Mouse (Mus musculus) midbrain, embryonic 10.5 days (tissue): ENCODE data around the gene Cd244a. TPM values are rescaled to one million over a fixed set of nuclear protein-coding genes. Genes with fewer than 3 reads are reported as not detected.
A peak's percentile ranks its signal among the peaks of the same experiment; 100 is the strongest.

Source experiments
- DNase-seq: peaks from one replicate; pipeline ENCODE4 v3.0.0-alpha.2; 2017; ENCODE audit warnings: low spot score
- H3K27ac ChIP-seq: fragments of 300-500 bp; sonication (generic); replicated peaks from 2 replicates; pipeline ENCODE4 v1.5.1; 2016; ENCODE audit warnings: mild to moderate bottlenecking
- H3K27me3 ChIP-seq: fragments of 300-500 bp; sonication (generic); 2 replicates; pipeline ENCODE4 v1.6.1; 2016; ENCODE audit warnings: low read depth, mild to moderate bottlenecking; ENCODE audit not compliant: poor library complexity, severe bottlenecking
- H3K36me3 ChIP-seq: fragments of 300-500 bp; sonication (generic); 2 replicates; pipeline ENCODE4 v1.6.1; 2016; ENCODE audit warnings: mild to moderate bottlenecking, moderate library complexity
- H3K4me1 ChIP-seq: fragments of 300-500 bp; sonication (generic); 2 replicates; pipeline ENCODE4 v1.6.1; 2016
- H3K4me3 ChIP-seq: fragments of 300-500 bp; sonication (generic); 2 replicates; pipeline ENCODE4 v1.5.1; 2016; ENCODE audit warnings: mild to moderate bottlenecking, moderate library complexity
- H3K9me3 ChIP-seq: fragments of 300-500 bp; sonication (generic); replicated peaks from 2 replicates; pipeline ENCODE4 v1.6.1; 2016; ENCODE audit warnings: mild to moderate bottlenecking
- WGBS: fragments of 180-500 bp; shearing (Covaris S2); methylation state at CpG from one replicate; pipeline ENCODE4 v1.1.7; 2016; 5-methylcytosine and 5-hydroxymethylcytosine counted together
- polyA plus RNA-seq: library from polyadenylated mRNA; unstranded; fragments of >200 nt; fragmentation: Nextera tagmentation; extraction: Ambion mirVana; gene quantifications from 2 replicates; pipeline ENCODE4 v1.2.1, GENCODE M21; 2016

The Cd244a gene
- polyA plus RNA-seq, 1 experiment from 2014 or later: not detected

DNA sequence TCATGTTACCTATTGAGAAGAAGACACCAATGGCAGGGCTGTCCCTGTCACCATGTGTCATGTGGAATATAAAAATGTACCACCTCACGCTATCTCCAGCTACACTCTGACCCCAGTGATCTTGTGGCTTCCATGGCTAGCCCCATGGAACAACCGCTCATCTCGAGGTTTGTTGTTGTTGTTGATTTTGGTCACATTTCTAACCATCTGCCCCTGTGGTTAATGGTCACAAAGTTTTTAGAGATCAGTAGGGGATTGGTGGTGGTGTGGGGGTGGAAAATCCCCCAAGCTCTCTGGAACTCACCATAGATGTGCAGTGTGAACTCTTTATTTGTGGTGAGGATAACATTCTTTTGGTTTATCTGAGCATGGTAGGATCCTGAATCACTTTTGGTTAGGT is 45.7 kb downstream of the Cd244a start:
- H3K27ac ChIP-seq: no peak overlapping the region
- no peaks in the 10 kb centered on the region for H3K4me1 ChIP-seq
- H3K27me3 ChIP-seq: no peaks in the 10 kb centered on the region
- no peak overlapping the region for H3K4me3 ChIP-seq
- DNase-seq: no peak
- H3K9me3 ChIP-seq: no peaks in the 10 kb centered on the region
- H3K36me3 ChIP-seq: no peaks in the 10 kb centered on the region
- 87% methylated on average over 3 of the region's 3 CpGs for WGBS

DNA sequence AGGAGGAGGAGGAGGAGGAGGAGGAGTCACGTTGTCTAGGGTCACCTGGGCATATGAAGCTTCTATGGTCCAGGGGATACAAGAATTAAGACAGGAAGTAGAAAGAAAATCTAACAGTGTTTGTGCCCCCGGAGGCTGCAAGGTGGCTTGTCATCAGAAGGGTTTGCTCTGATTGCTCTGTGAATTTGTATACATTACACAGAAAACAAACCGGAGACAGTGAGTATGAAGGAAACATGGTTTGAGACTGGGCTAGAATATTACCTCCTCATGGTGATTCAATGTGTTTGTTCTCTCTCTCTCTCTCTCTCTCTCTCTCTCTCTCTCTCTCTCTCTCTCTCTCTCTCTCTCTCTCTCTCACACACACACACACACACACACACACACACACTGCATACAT is 47.7 kb downstream of the Cd244a start:
- Histone ChIP-seq H3K9me3 (no peaks in the 10 kb centered on the region), H3K36me3 (no peaks in the 10 kb centered on the region), H3K4me1 (no peaks in the 10 kb centered on the region), H3K4me3 (no peak overlapping the region), H3K27ac (no peak overlapping the region), H3K27me3 (no peaks in the 10 kb centered on the region)
- WGBS: 80% methylated on average over 3 of the region's 3 CpGs
- no peak for DNase-seq

DNA sequence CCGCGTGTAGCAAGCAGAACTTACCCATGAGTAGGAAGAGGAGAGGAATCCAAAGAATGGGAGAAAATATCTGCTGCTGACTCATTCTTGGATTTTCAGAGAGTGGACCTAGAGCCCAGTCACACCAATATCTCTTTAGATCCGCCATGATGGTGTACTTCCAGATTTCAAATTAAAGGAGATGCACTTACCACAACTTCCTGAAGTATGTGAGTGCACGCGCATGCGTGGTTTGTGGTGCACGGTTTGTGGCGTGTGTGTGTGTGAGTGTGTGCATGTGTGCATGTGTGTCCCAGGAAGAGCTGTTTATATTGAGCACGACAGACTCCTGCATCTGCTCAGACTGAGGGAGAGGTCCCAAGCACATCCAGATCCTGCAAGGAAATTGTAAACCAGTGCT is 48.2 kb downstream of the Cd244a start, which contains the start of gene Ly9:
Ly9 (minus strand) TSS at position 235 of the 400 bp plus-strand sequence.
- H3K27ac ChIP-seq: no peak within 1 kb of the TSS
- WGBS: 82% methylated on average over 9 of the region's 9 CpGs
- no peaks in the 10 kb centered on the region for H3K4me1 ChIP-seq
- H3K27me3 ChIP-seq: no peaks in the 10 kb centered on the region
- no peaks in the 10 kb centered on the region for H3K36me3 ChIP-seq
- DNase-seq: no peak
- H3K4me3 ChIP-seq: no peak within 1 kb of the TSS
- no peaks in the 10 kb centered on the region for H3K9me3 ChIP-seq

DNA sequence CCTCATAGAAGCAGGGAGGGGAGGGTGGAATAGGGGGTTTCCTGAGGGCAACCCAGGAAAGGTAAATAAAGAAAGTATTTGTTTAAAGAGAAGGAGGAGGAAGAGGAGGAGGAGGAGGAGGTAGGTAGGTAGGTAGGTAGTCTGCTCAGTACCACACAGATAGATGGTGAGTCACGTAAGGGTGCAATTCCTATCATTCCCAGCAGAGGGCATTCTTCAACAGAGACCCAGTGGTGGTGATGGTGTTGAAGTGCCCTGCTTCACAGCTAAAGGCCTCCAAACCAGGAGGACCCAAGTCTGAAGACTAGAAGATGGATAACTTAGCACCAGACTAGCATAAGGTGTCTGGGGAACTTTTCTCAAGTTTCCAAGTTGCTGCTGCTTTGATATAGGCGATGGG is 51.0 kb downstream of the Cd244a start:
- no peaks in the 10 kb centered on the region for H3K36me3 ChIP-seq
- no peaks in the 10 kb centered on the region for H3K9me3 ChIP-seq
- no peaks in the 10 kb centered on the region for H3K4me1 ChIP-seq
- 89% methylated on average over 2 of the region's 2 CpGs for WGBS
- H3K27ac ChIP-seq: no peak overlapping the region
- DNase-seq: no peak
- H3K27me3 ChIP-seq: no peaks in the 10 kb centered on the region
- H3K4me3 ChIP-seq: no peak overlapping the region

DNA sequence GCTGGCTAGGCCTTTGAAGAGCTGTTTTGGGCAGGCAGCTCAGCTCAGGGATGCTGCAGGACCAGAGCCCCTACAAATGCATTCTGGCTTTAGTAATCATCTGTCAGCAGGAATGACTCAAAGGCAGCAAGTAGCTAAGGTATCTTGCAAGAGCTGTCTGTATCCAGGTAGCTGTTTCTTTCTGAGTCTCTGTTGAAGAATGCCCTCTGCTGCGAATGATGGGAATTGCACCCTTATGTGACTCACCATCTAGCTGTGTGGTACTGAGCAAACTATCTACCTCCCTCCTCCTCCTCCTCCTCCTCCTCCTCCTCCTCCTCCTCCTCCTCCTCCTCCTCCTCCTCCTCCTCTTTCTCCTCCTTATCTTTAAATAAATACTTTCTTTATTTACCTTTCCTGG is 51.8 kb downstream of the Cd244a start:
- Histone ChIP-seq H3K4me1 (no peaks in the 10 kb centered on the region), H3K4me3 (no peak overlapping the region), H3K36me3 (no peaks in the 10 kb centered on the region), H3K9me3 (no peaks in the 10 kb centered on the region), H3K27me3 (no peaks in the 10 kb centered on the region), H3K27ac (no peak overlapping the region)
- DNase-seq: peak; percentile 20
- 29% methylated on average over 1 of the region's 1 CpGs for WGBS

DNA sequence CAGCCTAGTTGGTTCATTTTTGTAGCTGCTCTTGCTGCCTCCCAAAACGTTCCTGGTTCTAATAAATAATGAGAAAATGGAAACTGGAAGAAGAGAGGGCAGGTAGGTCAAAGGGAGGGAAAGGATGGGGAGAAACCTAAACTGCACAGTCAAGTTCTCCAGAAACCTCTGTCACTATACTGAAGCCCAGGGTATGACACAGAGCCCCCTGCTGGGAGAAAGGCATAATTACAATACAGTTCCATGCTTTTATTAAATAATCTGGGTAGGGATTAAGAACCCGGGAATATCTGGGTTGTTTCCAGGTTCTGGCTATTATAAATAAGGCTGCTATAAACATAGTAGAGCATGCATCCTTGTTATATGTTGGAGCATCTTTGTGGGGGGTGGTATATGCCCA is 55.0 kb downstream of the Cd244a start:
- Histone ChIP-seq H3K4me1 (no peaks in the 10 kb centered on the region), H3K4me3 (no peak overlapping the region), H3K27me3 (no peaks in the 10 kb centered on the region), H3K9me3 (no peaks in the 10 kb centered on the region), H3K27ac (no peak overlapping the region), H3K36me3 (no peaks in the 10 kb centered on the region)
- DNase-seq: no peak
- 58% methylated on average over 2 of the region's 2 CpGs for WGBS

DNA sequence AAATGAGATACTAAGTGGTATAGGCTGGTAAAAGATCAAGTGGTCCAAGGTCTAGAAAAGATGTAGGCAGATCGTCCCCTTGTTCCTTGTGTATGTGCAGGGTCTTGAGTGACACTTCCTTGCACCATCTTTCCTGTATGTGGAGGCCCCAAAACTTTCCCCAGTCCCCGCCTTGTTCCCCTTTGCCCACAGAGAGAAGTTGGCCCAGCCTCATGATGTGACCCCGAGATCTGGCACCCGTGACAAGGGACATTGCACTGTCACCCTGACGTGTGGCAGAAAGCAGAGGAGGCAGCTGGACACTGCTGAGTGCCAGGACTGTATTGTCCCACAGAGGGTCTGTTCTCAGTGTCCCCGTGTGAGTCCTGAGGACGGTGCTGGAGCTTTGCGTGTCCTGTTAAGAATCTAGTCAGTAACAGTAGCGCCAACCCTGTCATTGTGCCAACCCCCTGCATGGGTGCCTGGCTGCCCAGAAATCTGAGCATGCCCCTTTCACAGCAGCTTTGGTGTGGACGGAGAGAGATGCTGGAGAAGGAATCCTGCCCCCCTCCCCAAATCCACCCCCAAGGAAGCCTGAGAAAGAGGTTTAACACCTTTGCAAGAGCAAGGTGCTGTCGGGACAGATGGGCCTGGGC is 58.0 kb downstream of the Cd244a start:
- DNase-seq: no peak
- Histone ChIP-seq H3K4me1 (no peaks in the 10 kb centered on the region), H3K36me3 (no peaks in the 10 kb centered on the region), H3K27me3 (no peaks in the 10 kb centered on the region), H3K9me3 (no peaks in the 10 kb centered on the region), H3K4me3 (no peak overlapping the region), H3K27ac (no peak overlapping the region)
- WGBS: 87% methylated on average over 11 of the region's 11 CpGs

DNA sequence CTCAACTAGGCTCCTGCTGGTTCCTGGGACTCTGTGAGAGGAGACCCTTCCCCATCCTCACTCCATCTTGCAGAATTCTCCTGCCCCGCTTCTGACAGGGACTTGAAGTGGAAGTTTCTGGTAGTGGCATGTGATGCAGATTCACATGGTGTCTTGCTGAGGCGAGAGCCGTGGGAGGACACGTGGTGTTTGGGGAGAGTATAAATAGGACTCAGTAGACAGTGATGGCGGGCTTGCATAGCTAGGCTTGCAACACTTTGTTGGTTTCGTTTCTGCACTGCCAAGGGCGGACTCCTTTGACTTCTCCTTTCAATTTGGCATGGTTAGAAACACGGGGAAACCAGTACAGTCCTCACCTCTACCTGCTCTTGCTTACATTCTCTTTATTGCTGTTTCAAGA is 60.0 kb downstream of the Cd244a start:
- H3K27me3 ChIP-seq: no peaks in the 10 kb centered on the region
- H3K4me3 ChIP-seq: no peak overlapping the region
- no peaks in the 10 kb centered on the region for H3K9me3 ChIP-seq
- no peaks in the 10 kb centered on the region for H3K36me3 ChIP-seq
- DNase-seq: no peak
- 85% methylated on average over 8 of the region's 8 CpGs for WGBS
- H3K27ac ChIP-seq: no peak overlapping the region
- no peaks in the 10 kb centered on the region for H3K4me1 ChIP-seq

DNA sequence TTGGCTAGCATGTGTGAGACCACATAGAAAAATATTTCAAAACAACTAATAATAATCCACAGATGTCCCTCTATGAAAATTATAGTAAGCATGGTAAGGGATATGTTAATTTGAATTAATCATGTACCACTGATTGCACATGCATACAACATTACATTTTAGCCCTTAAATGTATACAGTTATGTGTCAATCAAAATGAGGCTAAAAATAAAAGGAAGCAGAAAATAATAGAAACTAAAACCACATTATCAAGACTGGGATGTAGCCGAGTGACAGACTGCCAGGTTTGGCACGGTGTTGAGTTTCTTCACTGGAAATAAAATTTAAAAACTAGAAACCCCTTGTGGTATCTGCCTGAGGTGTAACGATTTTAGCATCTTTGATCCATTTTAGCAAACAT is 60.7 kb downstream of the Cd244a start:
- Histone ChIP-seq H3K27me3 (no peaks in the 10 kb centered on the region), H3K27ac (no peak overlapping the region), H3K4me1 (no peaks in the 10 kb centered on the region), H3K9me3 (no peaks in the 10 kb centered on the region), H3K36me3 (no peaks in the 10 kb centered on the region), H3K4me3 (no peak overlapping the region)
- 92% methylated on average over 3 of the region's 3 CpGs for WGBS
- no peak for DNase-seq

DNA sequence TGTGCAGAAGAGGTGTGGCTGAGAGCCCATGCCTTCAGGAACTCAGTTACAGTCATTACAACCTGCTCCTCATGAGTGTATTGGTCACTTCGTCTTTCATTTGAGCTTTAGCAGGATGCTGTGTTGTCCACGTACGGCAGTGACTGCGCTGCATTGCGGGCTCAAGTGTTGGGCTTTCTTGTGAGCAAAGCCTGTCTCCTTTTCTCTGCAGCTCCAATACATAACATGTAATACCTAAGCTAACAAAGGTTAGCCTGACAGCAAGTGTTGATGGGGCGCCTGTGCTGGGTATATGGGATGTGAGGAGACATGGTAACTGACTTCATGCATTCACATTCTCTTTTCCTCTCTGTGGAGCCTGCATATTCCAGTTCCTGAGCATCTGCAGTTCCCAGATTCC is 61.1 kb downstream of the Cd244a start:
- no peak for DNase-seq
- H3K36me3 ChIP-seq: no peaks in the 10 kb centered on the region
- H3K27me3 ChIP-seq: no peaks in the 10 kb centered on the region
- no peaks in the 10 kb centered on the region for H3K9me3 ChIP-seq
- no peaks in the 10 kb centered on the region for H3K4me1 ChIP-seq
- H3K4me3 ChIP-seq: no peak overlapping the region
- WGBS: 91% methylated on average over 6 of the region's 6 CpGs
- H3K27ac ChIP-seq: no peak overlapping the region

DNA sequence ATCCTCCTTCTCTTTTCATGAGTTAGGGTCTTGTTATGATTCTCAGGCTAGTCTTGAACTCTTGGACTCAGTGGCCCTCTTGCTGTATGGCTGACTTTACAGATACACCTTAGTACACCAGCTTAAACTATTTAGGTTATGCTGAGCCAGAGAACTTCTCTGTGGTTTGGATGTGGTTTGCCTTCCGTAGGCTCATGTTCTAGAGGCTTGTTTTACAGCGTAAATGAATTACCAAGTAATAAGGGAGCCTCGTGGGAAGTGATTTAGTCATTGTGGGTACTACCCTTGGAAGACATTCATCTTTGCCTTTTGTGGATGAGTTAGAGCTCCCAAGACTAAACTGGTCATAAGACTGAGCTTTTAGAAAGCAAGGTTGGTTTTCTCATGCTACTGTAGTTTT is 68.8 kb downstream of the Cd244a start:
- WGBS: 87% methylated on average over 3 of the region's 3 CpGs
- no peaks in the 10 kb centered on the region for H3K9me3 ChIP-seq
- H3K27ac ChIP-seq: no peak overlapping the region

DNA sequence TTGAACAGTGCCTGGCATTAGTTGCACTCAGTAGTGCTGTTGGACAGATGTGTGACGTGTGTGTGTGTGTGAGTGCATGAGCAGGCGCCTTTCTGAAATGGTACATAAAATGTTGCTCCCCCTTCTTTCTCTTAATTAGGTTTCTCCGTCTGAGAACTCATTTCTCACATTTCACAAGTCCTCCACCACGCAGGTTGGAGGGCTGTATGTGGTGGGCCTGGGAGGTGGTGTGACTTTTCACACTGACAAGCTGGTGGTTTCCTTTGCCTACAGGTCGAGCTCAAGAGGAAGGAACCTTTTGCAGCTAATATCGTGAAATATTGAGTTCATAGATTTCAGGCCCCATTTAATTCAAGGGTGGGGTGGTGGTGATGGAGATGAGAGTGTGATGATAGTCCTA is 70.2 kb downstream of the Cd244a start:
- H3K9me3 ChIP-seq: no peaks in the 10 kb centered on the region
- no peak for DNase-seq
- H3K27me3 ChIP-seq: no peaks in the 10 kb centered on the region
- no peak overlapping the region for H3K4me3 ChIP-seq
- H3K27ac ChIP-seq: no peak overlapping the region
- no peaks in the 10 kb centered on the region for H3K36me3 ChIP-seq
- no peaks in the 10 kb centered on the region for H3K4me1 ChIP-seq
- WGBS: 82% methylated on average over 6 of the region's 6 CpGs

More for the DNA sequence above, 68.8 kb downstream of the Cd244a start:
- no peaks in the 10 kb centered on the region for H3K4me1 ChIP-seq
- H3K27me3 ChIP-seq: no peaks in the 10 kb centered on the region
- no peak overlapping the region for H3K4me3 ChIP-seq
- DNase-seq: no peak
- no peaks in the 10 kb centered on the region for H3K36me3 ChIP-seq

DNA sequence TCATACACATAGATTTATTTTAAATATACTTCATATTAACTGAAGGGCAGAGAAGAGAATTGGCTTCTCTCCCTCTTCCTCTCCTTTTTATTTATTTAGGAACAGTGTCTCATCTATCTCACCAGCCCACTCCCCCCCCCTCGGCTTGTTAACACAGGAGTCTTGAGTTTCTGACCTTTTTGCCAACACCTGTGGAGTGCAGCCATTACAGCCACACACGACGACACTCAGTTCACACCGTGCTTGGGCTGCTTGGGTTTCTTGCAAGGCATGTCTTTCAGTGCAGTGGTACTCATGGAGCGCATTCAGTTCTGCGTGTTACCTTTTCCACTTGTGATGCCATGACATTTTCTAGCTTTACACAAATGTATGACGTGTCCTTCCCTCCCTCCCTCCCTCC is 71.0 kb downstream of the Cd244a start:
- Histone ChIP-seq H3K4me1 (no peaks in the 10 kb centered on the region), H3K27ac (no peak overlapping the region), H3K27me3 (no peaks in the 10 kb centered on the region), H3K9me3 (no peaks in the 10 kb centered on the region), H3K4me3 (no peak overlapping the region), H3K36me3 (no peaks in the 10 kb centered on the region)
- DNase-seq: no peak
- 81% methylated on average over 7 of the region's 7 CpGs for WGBS

DNA sequence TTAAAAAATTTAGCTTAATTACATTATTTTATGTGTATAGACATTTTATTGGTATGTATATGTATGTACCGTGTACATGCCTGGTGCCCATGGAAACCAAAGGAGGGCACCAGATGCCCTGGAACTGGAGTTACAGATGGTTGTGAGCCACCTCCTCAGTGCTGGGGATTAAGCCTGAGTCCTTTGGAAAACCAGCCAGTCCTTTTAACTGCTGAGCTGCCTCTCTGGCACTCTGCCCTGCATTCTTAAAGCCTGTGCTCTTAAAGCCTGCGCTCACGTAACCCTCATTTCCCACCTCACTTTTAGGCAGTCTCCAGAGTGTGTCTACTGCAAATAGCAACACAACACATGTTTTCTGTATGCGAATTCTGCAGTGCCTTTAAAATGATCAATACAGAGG is 71.9 kb downstream of the Cd244a start:
- Histone ChIP-seq H3K27me3 (no peaks in the 10 kb centered on the region), H3K9me3 (no peaks in the 10 kb centered on the region), H3K27ac (no peak overlapping the region), H3K36me3 (no peaks in the 10 kb centered on the region), H3K4me3 (no peak overlapping the region), H3K4me1 (no peaks in the 10 kb centered on the region)
- WGBS: 83% methylated on average over 4 of the region's 4 CpGs
- no peak for DNase-seq
